Mouse (Mus musculus): ENCODE data around the gene Fitm1. TPM values are rescaled to one million over a fixed set of nuclear protein-coding genes. Genes with fewer than 3 reads are reported as not detected.

Fitm1 gene
- polyA plus RNA-seq, 1 experiment from 2014 or later: 4.7 TPM

DNA sequence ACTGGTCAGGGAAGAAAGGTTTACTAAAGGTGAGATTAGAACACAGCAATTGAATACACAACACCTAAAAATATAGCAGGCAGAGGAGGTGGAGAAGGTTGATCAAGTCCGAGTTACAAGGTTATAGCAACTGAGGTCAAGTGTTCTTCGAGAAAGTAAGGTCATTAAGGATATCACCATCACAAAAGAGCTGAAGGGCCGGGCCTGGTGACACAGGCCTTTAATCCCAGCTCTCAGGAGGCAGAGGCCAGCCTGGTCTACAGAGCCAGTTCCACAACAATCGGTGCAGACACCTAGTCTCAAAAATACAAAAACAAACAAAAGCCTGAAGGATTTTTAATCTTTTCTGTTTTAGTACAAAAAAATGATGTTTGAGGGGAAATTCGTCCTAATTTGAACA lies 24.1 kb upstream of the Fitm1 start:
- Histone ChIP-seq H3K27ac (ENCODE audit: low read length) (no peak overlapping the region), H3K36me3 (ENCODE audit: control insufficient read depth, insufficient read depth, low read length) (peaks cover 21% of the 10 kb centered on the region), H3K9me3 (ENCODE audit: control insufficient read depth, low read length) (no peaks in the 10 kb centered on the region), H3K4me3 (ENCODE audit: low read length) (no peak overlapping the region), H3K27me3 (ENCODE audit: control insufficient read depth, insufficient read depth, low read depth, low read length) (no peaks in the 10 kb centered on the region), H3K4me1 (replicated peaks; ENCODE audit: control insufficient read depth, insufficient read depth, low read length) (no peaks in the 10 kb centered on the region), H3K4me2 (ENCODE audit: low read depth, low read length) (no peak overlapping the region), H3K9ac (ENCODE audit: low read length) (no peak overlapping the region)
- no peak for ATAC-seq (ENCODE audit: low read depth)
- 70% methylated on average over 5 of the region's 5 CpGs for WGBS

DNA sequence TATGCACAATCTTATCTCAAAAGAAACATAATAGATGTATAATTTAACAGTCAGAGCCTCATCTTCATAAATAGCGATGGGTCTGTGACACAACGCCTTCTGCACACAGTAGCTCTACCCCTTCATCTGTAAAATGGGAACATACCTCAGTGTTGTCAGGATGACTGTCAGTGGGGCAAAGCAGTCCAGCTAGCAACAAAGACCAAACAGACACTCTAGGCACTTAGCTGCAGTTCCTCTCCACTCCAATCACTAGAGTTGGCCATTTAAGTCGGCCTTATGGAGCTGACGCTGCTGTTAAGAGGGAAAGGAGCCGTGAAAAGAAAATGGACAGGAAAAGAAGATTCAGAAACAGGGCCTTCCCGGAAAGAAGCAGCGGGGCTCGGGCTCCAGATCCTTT lies 23.6 kb upstream of the Fitm1 start:
- Histone ChIP-seq H3K9me3 (ENCODE audit: control insufficient read depth, low read length) (no peaks in the 10 kb centered on the region), H3K9ac (ENCODE audit: low read length) (no peak overlapping the region), H3K4me3 (ENCODE audit: low read length) (no peak overlapping the region), H3K4me2 (ENCODE audit: low read depth, low read length) (no peak overlapping the region), H3K27ac (ENCODE audit: low read length) (no peak overlapping the region), H3K4me1 (replicated peaks; ENCODE audit: control insufficient read depth, insufficient read depth, low read length) (peaks cover 2% of the 10 kb centered on the region), H3K36me3 (ENCODE audit: control insufficient read depth, insufficient read depth, low read length) (peaks cover 21% of the 10 kb centered on the region), H3K27me3 (ENCODE audit: control insufficient read depth, insufficient read depth, low read depth, low read length) (no peaks in the 10 kb centered on the region)
- no peak for ATAC-seq (ENCODE audit: low read depth)
- 90% methylated on average over 8 of the region's 8 CpGs for WGBS

DNA sequence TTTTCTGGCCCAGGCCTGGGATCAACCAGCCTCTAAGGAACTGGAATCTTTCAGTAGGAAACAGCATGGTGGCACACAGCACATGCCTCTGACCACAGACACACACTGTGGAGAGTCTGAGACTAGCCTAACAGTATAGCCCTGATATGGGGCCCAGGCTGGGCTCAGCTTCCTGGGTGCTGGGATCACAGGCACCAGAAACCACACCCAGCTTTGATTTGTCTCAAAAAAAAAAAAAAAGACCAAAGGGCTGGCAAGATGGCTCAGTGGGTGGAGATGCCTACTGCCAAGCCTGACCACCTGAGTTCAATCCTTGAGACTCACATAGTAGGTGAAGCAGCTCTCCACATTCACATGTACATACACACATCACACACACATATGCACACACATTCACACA lies 20.8 kb upstream of the Fitm1 start:
- H3K4me1 ChIP-seq (replicated peaks; ENCODE audit: control insufficient read depth, insufficient read depth, low read length): peaks cover 6% of the 10 kb centered on the region
- H3K4me2 ChIP-seq (ENCODE audit: low read depth, low read length): no peak overlapping the region
- H3K9ac ChIP-seq (ENCODE audit: low read length): no peak overlapping the region
- no peaks in the 10 kb centered on the region for H3K27me3 ChIP-seq (ENCODE audit: control insufficient read depth, insufficient read depth, low read depth, low read length)
- H3K9me3 ChIP-seq (ENCODE audit: control insufficient read depth, low read length): no peaks in the 10 kb centered on the region
- no peak overlapping the region for H3K4me3 ChIP-seq (ENCODE audit: low read length)
- no peak overlapping the region for H3K27ac ChIP-seq (ENCODE audit: low read length)
- ATAC-seq (ENCODE audit: low read depth): no peak
- peaks cover 1% of the 10 kb centered on the region for H3K36me3 ChIP-seq (ENCODE audit: control insufficient read depth, insufficient read depth, low read length)

GRCm38 (mm10) chr14:55555788-55556187 lies 19.6 kb upstream of the Fitm1 start:
- 74% methylated on average over 3 of the region's 3 CpGs for WGBS

GRCm38 (mm10) chr14:55557003-55557402 lies 18.4 kb upstream of the Fitm1 start:
- WGBS: 18% methylated on average over 5 of the region's 5 CpGs
- Histone ChIP-seq H3K27ac (ENCODE audit: low read length) (peak overlapping the region; percentile 47; the same call in 1 of the 2 replicates), H3K4me2 (ENCODE audit: low read depth, low read length) (no peak overlapping the region), H3K27me3 (ENCODE audit: control insufficient read depth, insufficient read depth, low read depth, low read length) (no peaks in the 10 kb centered on the region), H3K9ac (ENCODE audit: low read length) (no peak overlapping the region), H3K4me1 (replicated peaks; ENCODE audit: control insufficient read depth, insufficient read depth, low read length) (peaks cover 17% of the 10 kb centered on the region), H3K36me3 (ENCODE audit: control insufficient read depth, insufficient read depth, low read length) (no peaks in the 10 kb centered on the region), H3K4me3 (ENCODE audit: low read length) (no peak overlapping the region), H3K9me3 (ENCODE audit: control insufficient read depth, low read length) (no peaks in the 10 kb centered on the region)
- no peak for ATAC-seq (ENCODE audit: low read depth)

More at GRCm38 (mm10) chr14:55555788-55556187, 19.6 kb upstream of the Fitm1 start:
- Histone ChIP-seq H3K4me1 (replicated peaks; ENCODE audit: control insufficient read depth, insufficient read depth, low read length) (peaks cover 6% of the 10 kb centered on the region), H3K36me3 (ENCODE audit: control insufficient read depth, insufficient read depth, low read length) (no peaks in the 10 kb centered on the region), H3K4me2 (ENCODE audit: low read depth, low read length) (no peak overlapping the region), H3K9me3 (ENCODE audit: control insufficient read depth, low read length) (no peaks in the 10 kb centered on the region), H3K27ac (ENCODE audit: low read length) (no peak overlapping the region), H3K27me3 (ENCODE audit: control insufficient read depth, insufficient read depth, low read depth, low read length) (no peaks in the 10 kb centered on the region), H3K4me3 (ENCODE audit: low read length) (no peak overlapping the region), H3K9ac (ENCODE audit: low read length) (no peak overlapping the region)
- ATAC-seq (ENCODE audit: low read depth): no peak

GRCm38 (mm10) chr14:55557587-55557986 lies 17.8 kb upstream of the Fitm1 start:
- 78% methylated on average over 3 of the region's 3 CpGs for WGBS
- no peak overlapping the region for H3K9ac ChIP-seq (ENCODE audit: low read length)

DNA sequence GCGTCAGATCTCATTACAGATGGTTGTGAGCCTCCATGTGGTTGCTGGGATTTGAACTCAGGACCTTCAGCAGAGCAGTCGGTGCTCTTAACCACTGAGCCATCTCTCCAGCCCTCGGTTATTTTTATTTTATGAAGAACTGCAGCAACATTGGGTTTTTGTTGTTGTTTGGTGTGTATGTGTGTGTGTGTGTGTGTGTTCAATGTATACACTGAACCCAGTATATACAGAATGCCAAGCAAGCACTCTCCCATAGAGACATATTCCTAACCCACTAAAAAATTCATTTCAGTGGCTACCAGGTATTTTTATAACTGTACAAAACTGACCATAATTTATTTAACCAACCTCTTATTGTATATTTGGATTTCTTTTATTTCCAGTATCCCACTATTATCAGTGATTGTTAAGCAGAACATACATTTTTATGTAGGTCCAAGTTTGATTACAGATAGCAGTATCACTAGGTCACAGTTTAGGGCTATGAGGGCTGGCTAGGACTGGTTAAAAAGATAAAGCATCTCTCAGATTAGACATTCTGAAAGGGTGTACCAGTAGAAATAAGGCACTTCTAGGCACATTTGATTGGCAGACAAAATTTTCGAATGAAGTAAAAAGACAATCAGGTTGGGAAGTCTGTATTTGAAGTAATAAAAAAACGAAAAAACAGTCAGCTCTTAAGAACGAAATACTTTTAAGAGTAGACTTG lies 16.5 kb upstream of the Fitm1 start:
- Histone ChIP-seq H3K4me1 (replicated peaks; ENCODE audit: control insufficient read depth, insufficient read depth, low read length) (peaks cover 20% of the 10 kb centered on the region), H3K27me3 (ENCODE audit: control insufficient read depth, insufficient read depth, low read depth, low read length) (no peaks in the 10 kb centered on the region), H3K27ac (ENCODE audit: low read length) (0 out of 2 replicates have a peak overlapping the region, but pooled peaks have one; percentile 17), H3K9me3 (ENCODE audit: control insufficient read depth, low read length) (no peaks in the 10 kb centered on the region), H3K4me2 (ENCODE audit: low read depth, low read length) (peak overlapping the region; percentile 91), H3K4me3 (ENCODE audit: low read length) (no peak overlapping the region), H3K9ac (ENCODE audit: low read length) (no peak overlapping the region), H3K36me3 (ENCODE audit: control insufficient read depth, insufficient read depth, low read length) (peaks cover 1% of the 10 kb centered on the region; the same call in 1 of the 2 replicates)
- 46% methylated on average over 6 of the region's 6 CpGs for WGBS
- no peak for ATAC-seq (ENCODE audit: low read depth)

More at GRCm38 (mm10) chr14:55557587-55557986, 17.8 kb upstream of the Fitm1 start:
- Histone ChIP-seq H3K4me2 (ENCODE audit: low read depth, low read length) (no peak overlapping the region), H3K27me3 (ENCODE audit: control insufficient read depth, insufficient read depth, low read depth, low read length) (no peaks in the 10 kb centered on the region), H3K27ac (ENCODE audit: low read length) (0 out of 2 replicates have a peak overlapping the region, but pooled peaks have one; percentile 47), H3K9me3 (ENCODE audit: control insufficient read depth, low read length) (no peaks in the 10 kb centered on the region), H3K4me1 (replicated peaks; ENCODE audit: control insufficient read depth, insufficient read depth, low read length) (peaks cover 20% of the 10 kb centered on the region), H3K36me3 (ENCODE audit: control insufficient read depth, insufficient read depth, low read length) (no peaks in the 10 kb centered on the region), H3K4me3 (ENCODE audit: low read length) (no peak overlapping the region)
- no peak for ATAC-seq (ENCODE audit: low read depth)

DNA sequence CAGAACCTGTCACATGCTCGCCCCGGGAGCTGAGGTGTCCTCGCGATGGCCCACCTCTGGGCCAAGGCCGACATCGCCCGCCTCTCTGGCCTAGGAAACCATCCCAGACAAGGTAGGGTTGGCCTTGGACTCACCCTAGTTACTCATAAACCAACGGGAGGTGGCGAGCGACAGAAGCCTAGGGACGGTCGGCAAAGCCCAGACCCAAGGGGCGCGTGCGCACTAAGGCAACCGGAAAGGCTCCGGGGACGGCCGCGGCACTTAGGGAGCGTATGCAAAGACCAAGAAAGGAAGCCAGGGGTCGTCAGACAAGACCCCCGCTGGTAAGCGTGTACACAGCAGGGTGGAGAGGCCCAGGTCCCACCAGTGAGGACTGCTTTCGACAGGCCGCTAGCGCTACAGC lies 15.6 kb upstream of the Fitm1 start, which contains the start of gene Dcaf11:
TSS of gene Dcaf11 (plus strand) at position 208 of the 403 bp plus-strand sequence.
- Histone ChIP-seq H3K9me3 (ENCODE audit: control insufficient read depth, low read length) (no peaks in the 10 kb centered on the region), H3K4me1 (replicated peaks; ENCODE audit: control insufficient read depth, insufficient read depth, low read length) (peaks cover 20% of the 10 kb centered on the region), H3K36me3 (ENCODE audit: control insufficient read depth, insufficient read depth, low read length) (peaks cover 10% of the 10 kb centered on the region), H3K4me3 (ENCODE audit: low read length) (peak within 1 kb of the TSS; percentile 83), H3K4me2 (ENCODE audit: low read depth, low read length) (peak within 1 kb of the TSS; percentile 91), H3K27ac (ENCODE audit: low read length) (peak within 1 kb of the TSS; percentile 100), H3K9ac (ENCODE audit: low read length) (peak within 1 kb of the TSS; percentile 87), H3K27me3 (ENCODE audit: control insufficient read depth, insufficient read depth, low read depth, low read length) (no peaks in the 10 kb centered on the region)
- WGBS: under 1% methylated on average over 27 of the region's 27 CpGs
- peak; percentile 78 for ATAC-seq (ENCODE audit: low read depth)

GRCm38 (mm10) chr14:55560202-55561073 lies 15.0 kb upstream of the Fitm1 start, which contains the start of gene A730061H03Rik:
Gene A730061H03Rik, minus strand, starts transcription at chr14:55560406.
- WGBS: under 1% methylated on average over 51 of the region's 51 CpGs
- peak; percentile 95 for ATAC-seq (ENCODE audit: low read depth)

More at GRCm38 (mm10) chr14:55560202-55561073, 15.0 kb upstream of the Fitm1 start, which contains the start of gene A730061H03Rik:
- H3K9me3 ChIP-seq (ENCODE audit: control insufficient read depth, low read length): no peaks in the 10 kb centered on the region
- H3K4me2 ChIP-seq (ENCODE audit: low read depth, low read length): peak within 1 kb of the TSS; percentile 91
- peaks cover 14% of the 10 kb centered on the region for H3K36me3 ChIP-seq (ENCODE audit: control insufficient read depth, insufficient read depth, low read length)
- H3K9ac ChIP-seq (ENCODE audit: low read length): peak within 1 kb of the TSS; percentile 87
- H3K27me3 ChIP-seq (ENCODE audit: control insufficient read depth, insufficient read depth, low read depth, low read length): no peaks in the 10 kb centered on the region
- peak within 1 kb of the TSS; percentile 100 for H3K27ac ChIP-seq (ENCODE audit: low read length)
- H3K4me1 ChIP-seq (replicated peaks; ENCODE audit: control insufficient read depth, insufficient read depth, low read length): peaks cover 20% of the 10 kb centered on the region
- H3K4me3 ChIP-seq (ENCODE audit: low read length): peak within 1 kb of the TSS; percentile 83
